Mouse (Mus musculus) testis, adult 2 months (tissue): ENCODE data around the gene Paqr6.

Experiments
- CTCF ChIP-seq: fragments of 200-500 bp; IDR thresholded peaks from 2 replicates; pipeline ENCODE4 v1.5.1; 2012; ENCODE audit warnings: low read depth, mild to moderate bottlenecking, inconsistent platforms, low read length, moderate library complexity; ENCODE audit not compliant: control insufficient read depth, insufficient read depth, insufficient replicate concordance
- POLR2A ChIP-seq: fragments of 200-500 bp; IDR thresholded peaks from 2 replicates; pipeline ENCODE4 v1.6.1; 2012; ENCODE audit warnings: low read depth, mild to moderate bottlenecking, inconsistent platforms, low read length, moderate library complexity; ENCODE audit not compliant: control insufficient read depth

DNA sequence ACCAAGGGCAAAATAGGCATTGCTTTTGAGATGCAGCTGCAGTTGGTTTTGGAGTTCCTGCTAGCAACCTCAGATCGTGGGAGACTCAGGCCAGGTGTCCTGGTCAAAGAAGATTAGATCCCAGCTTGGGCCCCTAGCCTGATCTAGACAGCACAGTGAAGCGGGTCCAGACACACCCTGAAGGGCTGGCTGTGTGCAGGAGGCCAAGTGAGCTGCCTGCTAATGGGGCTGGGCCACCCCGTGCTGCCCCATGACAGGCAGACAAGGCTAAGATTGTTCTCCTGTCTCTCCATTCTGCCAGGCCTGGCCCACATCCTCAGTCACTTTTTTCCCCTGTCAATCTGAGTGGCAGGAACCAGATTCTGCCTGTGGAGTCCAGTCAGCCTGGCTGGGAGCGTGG is 684 bp upstream of the Paqr6 start:
- TF ChIP-seq CTCF (no peak), POLR2A (no peak)
